Mouse (Mus musculus) cerebellum, adult 9-11 months (tissue): ENCODE measurements at regions not wholly inside any gene's neighbourhood (a gene's known extent, or its start where the extent isn't known, plus 50 kb on each side); places are given as distances from the start of the nearest gene placed in this dataset.

Source experiments
- DNase-seq: peaks from one replicate; pipeline ENCODE4 v3.0.0; 2022

- no peak for DNase-seq
Observed at GRCm38 (mm10) chr15:21988676-21989075, 560.1 kb upstream of the Cdh18 start.

DNA sequence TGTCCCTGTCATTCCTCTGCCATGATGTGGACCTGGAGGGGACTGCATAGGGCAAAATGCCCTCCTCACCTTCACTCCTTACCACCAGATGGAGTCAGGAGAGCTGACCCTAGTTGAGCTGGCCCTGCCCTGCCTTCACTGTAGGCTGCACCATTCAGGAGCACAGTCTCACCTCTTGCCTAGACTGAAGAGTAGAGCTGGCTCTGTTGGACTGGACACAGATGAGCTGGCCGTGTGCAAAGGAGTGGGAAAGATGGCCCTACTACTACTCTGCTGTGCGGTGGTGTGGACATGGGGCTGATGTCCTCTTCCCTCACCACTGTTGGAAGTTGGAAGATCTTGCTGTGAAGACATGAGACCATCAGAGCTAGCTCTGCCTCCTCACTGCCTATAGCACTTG, 555.5 kb upstream of the Cdh18 start:
- no peak for DNase-seq

DNA sequence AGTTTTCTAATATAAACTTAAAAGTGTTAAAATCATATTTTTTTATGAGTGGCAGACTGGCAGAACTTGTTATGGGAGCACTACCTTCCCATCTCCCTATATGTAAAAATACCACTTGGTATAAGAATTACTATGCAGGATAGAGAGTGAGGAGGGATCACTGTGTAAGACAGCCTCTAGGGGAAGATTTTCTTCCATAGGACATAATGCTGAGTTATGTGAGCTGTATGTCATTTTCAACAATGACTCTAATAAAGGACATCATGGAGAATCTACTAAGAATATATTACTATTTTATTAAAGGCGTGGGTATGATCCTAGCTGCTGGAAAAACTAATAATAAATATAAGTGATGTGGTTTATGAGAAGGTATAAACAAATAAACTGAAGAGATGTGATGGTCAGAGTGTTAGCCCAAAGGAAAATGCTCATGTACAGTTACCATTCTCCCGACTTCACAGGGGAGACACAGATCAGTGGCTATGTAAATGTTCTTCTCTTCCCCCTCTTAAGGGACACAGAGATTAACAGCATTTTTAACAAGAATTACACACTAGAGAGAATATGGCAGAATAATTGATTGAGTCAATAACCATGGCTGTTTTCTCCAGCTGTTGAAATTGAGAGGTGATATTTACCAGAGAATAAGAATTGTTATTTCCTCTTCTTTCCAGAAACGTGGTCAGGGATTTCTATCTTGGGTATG, 553.5 kb upstream of the Cdh18 start:
- DNase-seq: no peak

GRCm38 (mm10) chr15:22019977-22020376, 528.8 kb upstream of the Cdh18 start:
- DNase-seq: peak; percentile 59

DNA sequence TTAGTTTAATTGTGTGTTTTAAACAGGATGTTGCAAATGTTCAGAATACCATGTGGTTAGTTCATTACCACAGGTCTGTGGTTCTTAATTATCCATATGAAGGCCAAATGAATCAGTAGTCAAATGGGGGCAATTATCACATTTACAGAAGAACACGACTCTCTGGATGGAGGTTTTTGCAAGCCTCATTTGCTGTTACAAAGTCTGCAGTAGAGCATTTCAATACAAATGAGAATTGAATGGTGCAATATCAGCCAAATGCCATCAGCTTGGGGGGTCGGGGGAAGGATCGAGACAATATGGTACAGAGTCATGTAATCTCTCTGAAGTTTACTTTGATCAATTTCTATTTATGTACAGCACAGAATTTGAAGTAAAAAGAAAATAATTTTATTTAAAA, 518.6 kb upstream of the Cdh18 start:
- no peak for DNase-seq

- no peak for DNase-seq
Observed at GRCm38 (mm10) chr15:22046423-22046822, 502.4 kb upstream of the Cdh18 start.

- DNase-seq: no peak
Observed at GRCm38 (mm10) chr15:22046877-22047478, 501.8 kb upstream of the Cdh18 start.

GRCm38 (mm10) chr15:22086856-22087255, 462.0 kb upstream of the Cdh18 start:
- DNase-seq: no peak

GRCm38 (mm10) chr15:22121746-22122145, 427.1 kb upstream of the Cdh18 start:
- DNase-seq: no peak

DNA sequence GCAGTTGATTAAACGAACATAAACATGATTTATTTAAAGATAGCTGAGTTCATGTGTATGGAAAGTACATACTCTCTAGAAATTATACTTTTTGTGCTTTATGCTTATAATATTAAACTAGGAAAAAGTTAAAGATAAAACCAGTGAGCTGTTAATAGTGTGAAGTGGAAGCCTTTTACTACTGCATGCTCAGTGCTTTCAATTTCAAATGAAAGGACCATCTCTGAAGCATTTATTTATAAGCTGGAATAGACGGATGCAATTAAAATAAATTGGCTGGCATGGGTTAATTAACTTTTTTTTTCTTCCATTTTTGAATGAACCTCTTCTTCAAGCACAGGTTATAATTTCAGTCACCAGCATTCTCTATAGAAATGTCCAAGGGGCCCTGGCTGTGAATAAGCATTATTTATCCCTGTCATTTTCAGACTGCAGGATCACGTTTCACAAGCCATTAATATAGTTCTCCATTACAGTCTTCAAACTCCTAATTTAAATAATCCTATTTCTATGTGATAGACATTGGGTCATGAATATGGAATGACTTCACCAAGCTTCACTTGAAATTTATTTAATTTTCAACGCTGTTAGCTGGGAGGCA, 396.8 kb upstream of the Cdh18 start:
- no peak for DNase-seq

- no peak for DNase-seq
Observed at GRCm38 (mm10) chr15:22152678-22153077, 396.1 kb upstream of the Cdh18 start.

GRCm38 (mm10) chr15:22170302-22170701, 378.5 kb upstream of the Cdh18 start:
- peak; percentile 93 for DNase-seq

GRCm38 (mm10) chr15:22208991-22209390, 339.8 kb upstream of the Cdh18 start:
- no peak for DNase-seq

DNA sequence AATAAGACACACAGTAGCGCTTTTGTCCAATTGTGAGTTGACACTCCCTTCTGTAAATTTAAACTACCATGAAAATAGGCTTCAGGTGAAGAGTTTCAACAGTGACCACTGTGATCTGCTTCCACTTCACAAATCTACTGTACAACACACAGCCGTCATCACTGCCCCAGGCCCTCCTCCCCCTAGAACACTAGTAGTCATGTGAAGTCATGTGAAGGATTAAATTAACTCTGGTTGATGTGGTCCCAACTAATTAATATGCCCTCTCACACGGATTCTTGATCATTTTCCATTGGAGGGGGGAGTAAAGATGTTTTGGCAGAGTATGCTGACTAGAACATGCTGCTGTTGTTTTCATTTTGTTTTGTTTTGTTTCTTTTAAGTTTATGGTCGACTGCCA, 316.2 kb upstream of the Cdh18 start:
- DNase-seq: no peak

DNA sequence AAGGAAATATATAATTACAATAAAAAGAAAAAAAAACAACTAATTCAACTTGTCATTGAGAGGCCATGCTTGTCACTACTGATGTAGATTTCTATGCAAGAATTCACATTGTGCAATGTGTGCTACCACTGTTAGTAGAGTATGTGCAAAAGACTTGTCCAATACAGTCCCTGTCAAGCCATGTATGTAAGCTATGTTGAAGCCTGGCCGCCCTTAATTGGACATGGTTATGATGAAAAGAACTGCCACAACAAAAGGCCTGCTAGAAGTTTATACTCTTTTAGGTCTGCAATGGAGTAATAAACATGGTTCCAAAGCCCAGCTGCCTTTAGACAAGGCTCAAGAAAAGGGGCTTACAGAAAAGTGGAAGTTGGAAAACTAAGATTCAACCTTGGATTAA, 267.9 kb upstream of the Cdh18 start:
- no peak for DNase-seq

DNA sequence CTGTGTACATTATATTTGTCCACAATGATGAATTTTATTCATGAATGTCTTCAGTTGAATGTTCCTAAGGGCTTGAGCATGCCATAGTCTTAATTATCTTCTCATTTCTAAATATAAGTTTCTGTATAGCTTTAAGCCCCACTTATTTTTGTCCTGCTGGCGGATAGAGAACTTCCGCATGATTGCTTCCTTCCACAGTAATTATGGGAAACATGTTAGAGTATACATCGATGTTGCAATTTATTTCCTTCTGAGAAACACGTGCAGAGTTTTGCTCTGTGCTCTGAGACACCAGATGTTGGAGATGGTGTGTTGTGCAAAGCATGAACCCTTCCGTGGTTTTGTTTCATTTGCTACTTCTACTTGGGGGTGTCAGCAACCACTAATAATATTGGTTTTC, 237.8 kb upstream of the Cdh18 start:
- no peak for DNase-seq

DNA sequence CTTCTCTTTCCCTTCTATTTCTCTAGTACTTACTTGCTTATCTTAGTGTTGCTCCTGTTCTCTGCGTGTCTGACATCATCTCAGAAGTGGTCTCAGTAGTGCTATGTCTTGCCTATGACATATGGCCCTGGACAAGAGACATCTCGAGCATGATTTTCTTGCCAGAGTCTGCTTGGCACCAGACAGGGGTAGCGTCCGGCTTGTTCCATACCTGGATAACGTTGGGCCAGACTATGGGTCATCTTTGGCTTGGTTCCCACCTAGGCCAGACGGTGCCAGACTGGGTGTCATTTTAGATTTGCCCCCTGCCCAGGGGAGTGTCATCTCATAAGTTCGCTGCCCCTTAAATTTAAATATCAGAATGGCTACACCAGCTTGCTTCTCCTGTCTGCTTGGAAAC, 229.8 kb upstream of the Cdh18 start:
- DNase-seq: peak; percentile 40

GRCm38 (mm10) chr15:22338941-22339340, 209.9 kb upstream of the Cdh18 start:
- no peak for DNase-seq

- no peak for DNase-seq
Observed at GRCm38 (mm10) chr15:22344321-22344720, 204.5 kb upstream of the Cdh18 start.

DNA sequence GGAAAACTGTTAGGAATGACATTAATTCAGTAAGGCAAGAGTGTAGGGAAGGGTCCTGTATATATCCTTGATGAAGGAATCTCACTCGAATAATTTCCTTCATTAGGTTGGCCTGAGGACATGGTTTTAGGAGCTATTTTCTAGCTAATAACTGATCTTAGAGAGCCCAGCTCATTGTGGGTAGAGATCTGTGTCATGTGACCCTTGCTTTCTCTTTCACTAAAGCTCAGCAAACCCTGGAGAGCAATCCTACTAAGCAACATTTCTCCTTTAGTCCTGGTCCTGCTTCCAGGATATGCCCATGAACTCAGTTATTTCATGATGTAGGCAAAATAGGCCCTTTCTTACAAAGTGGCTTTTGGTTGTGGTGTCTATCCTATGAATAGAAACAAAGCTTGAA, 197.3 kb upstream of the Cdh18 start:
- DNase-seq: no peak
